Mouse (Mus musculus): Measurements from ENCODE around the gene 1700020A23Rik. TPM values are rescaled to one million over a fixed set of nuclear protein-coding genes. Genes with fewer than 3 reads are reported as not detected.
A peak's percentile ranks its signal among the peaks of the same experiment; 100 is the strongest.

1700020A23Rik gene
- polyA plus RNA-seq, 1 experiment from 2014 or later = not detected

GRCm38 (mm10) chr2:130442162-130442561 is 37.1 kb downstream of the 1700020A23Rik start:
- Histone ChIP-seq H3K27me3 (ENCODE audit: control insufficient read depth, insufficient read depth, low read length) (no peaks in the 10 kb centered on the region), H3K9me3 (replicated peaks; ENCODE audit: control insufficient read depth, low read length) (no peaks in the 10 kb centered on the region), H3K4me2 (ENCODE audit: low read depth, low read length) (no peak overlapping the region), H3K36me3 (ENCODE audit: control insufficient read depth, insufficient read depth) (peaks cover 48% of the 10 kb centered on the region), H3K4me3 (ENCODE audit: low read length) (no peak overlapping the region), H3K4me1 (ENCODE audit: control insufficient read depth, insufficient read depth, low read length) (no peaks in the 10 kb centered on the region), H3K9ac (ENCODE audit: low read length) (no peak overlapping the region), H3K27ac (ENCODE audit: low read length) (no peak overlapping the region)
- ATAC-seq (replicated peaks; ENCODE audit: extremely low read depth, insufficient read depth, low FRiP score) = no peak
- 79% methylated on average over 10 of the region's 10 CpGs for WGBS

DNA sequence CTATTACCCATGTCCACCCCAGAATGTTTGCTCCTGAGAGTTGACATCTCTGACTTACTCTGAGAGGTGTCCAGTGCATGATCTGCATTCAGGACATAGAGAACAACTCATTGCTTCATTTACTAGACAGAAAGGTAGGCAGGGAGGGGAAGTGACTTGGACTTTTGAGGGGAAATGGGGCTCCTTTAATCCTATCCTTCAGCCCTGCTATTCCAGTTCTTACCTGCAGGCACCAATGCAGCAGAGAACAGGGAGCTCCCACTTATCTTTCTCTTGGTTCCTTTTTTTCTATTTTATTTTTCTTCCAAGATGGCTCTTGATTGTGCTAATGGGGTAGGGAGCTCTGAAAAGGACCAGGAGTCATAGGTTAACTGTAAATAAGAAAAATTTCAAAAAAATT is 43.4 kb downstream of the 1700020A23Rik start:
- Histone ChIP-seq H3K9ac (ENCODE audit: low read length) (no peak overlapping the region), H3K4me1 (ENCODE audit: control insufficient read depth, insufficient read depth, low read length) (peaks cover 22% of the 10 kb centered on the region), H3K27me3 (ENCODE audit: control insufficient read depth, insufficient read depth, low read length) (no peaks in the 10 kb centered on the region), H3K27ac (ENCODE audit: low read length) (no peak overlapping the region), H3K9me3 (replicated peaks; ENCODE audit: control insufficient read depth, low read length) (no peaks in the 10 kb centered on the region), H3K4me3 (ENCODE audit: low read length) (no peak overlapping the region), H3K36me3 (ENCODE audit: control insufficient read depth, insufficient read depth) (peaks cover 7% of the 10 kb centered on the region), H3K4me2 (ENCODE audit: low read depth, low read length) (no peak overlapping the region)
- ATAC-seq (replicated peaks; ENCODE audit: extremely low read depth, insufficient read depth, low FRiP score) = no peak

- Histone ChIP-seq H3K27ac (ENCODE audit: low read length) (no peak overlapping the region; the same call in 1 of the 2 replicates), H3K27me3 (ENCODE audit: control insufficient read depth, insufficient read depth, low read length) (no peaks in the 10 kb centered on the region), H3K9me3 (replicated peaks; ENCODE audit: control insufficient read depth, low read length) (no peaks in the 10 kb centered on the region), H3K4me3 (ENCODE audit: low read length) (peak overlapping the region; percentile 84), H3K4me2 (ENCODE audit: low read depth, low read length) (peak overlapping the region; percentile 87), H3K36me3 (ENCODE audit: control insufficient read depth, insufficient read depth) (0 out of 2 replicates have a peak, but pooled peaks cover 3% of the 10 kb centered on the region), H3K4me1 (ENCODE audit: control insufficient read depth, insufficient read depth, low read length) (peaks cover 22% of the 10 kb centered on the region), H3K9ac (ENCODE audit: low read length) (peak overlapping the region; percentile 89)
- 9% methylated on average over 17 of the region's 17 CpGs for WGBS
- no peak for ATAC-seq (replicated peaks; ENCODE audit: extremely low read depth, insufficient read depth, low FRiP score)
Measured at GRCm38 (mm10) chr2:130449021-130449793, 44.1 kb downstream of the 1700020A23Rik start.

DNA sequence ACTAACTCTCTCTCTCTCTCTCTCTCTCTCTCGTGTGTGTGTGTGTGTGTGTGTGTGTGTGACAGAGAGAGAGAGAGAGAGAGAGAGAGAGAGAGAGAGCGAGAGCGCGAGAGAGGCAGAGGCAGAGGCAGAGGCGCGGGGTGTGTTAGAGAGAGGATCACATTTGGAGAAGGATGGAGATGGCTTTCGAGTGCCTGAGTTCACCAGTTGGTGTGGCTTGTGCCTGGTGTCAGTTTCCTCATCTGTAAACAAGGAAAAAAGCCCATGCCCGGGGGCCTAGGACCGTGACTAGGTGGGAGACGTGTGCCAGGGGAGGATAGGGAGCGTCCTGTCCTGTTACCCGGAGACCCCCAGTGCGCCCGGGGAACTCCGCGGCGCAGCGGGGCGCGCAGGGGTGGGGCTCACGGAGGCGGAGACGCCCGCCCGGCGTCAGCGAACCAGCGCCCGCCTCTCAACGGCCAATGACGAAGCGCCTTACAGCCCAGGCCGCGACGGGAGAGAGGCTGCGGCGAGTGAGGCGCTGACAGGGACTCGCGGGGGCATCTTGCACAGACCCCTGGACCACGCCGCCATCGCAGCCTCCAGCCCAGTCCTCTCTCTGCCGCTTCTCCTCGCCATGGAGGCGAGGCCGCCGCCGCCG is 44.9 kb downstream of the 1700020A23Rik start, which contains the start of gene Ptpra:
Gene Ptpra, plus strand, starts transcription at position 485 of the 640 bp plus-strand sequence.
- ATAC-seq (replicated peaks; ENCODE audit: extremely low read depth, insufficient read depth, low FRiP score) = peak; percentile 97
- H3K4me2 ChIP-seq (ENCODE audit: low read depth, low read length) = peak within 1 kb of the TSS; percentile 87
- no peaks in the 10 kb centered on the region for H3K27me3 ChIP-seq (ENCODE audit: control insufficient read depth, insufficient read depth, low read length)
- H3K27ac ChIP-seq (ENCODE audit: low read length) = peak within 1 kb of the TSS; percentile 76
- H3K36me3 ChIP-seq (ENCODE audit: control insufficient read depth, insufficient read depth) = no peaks in the 10 kb centered on the region
- no peaks in the 10 kb centered on the region for H3K9me3 ChIP-seq (replicated peaks; ENCODE audit: control insufficient read depth, low read length)
- WGBS = under 1% methylated on average over 45 of the region's 50 CpGs
- peak within 1 kb of the TSS; percentile 89 for H3K9ac ChIP-seq (ENCODE audit: low read length)
- H3K4me1 ChIP-seq (ENCODE audit: control insufficient read depth, insufficient read depth, low read length) = peaks cover 24% of the 10 kb centered on the region
- H3K4me3 ChIP-seq (ENCODE audit: low read length) = peak within 1 kb of the TSS; percentile 84

DNA sequence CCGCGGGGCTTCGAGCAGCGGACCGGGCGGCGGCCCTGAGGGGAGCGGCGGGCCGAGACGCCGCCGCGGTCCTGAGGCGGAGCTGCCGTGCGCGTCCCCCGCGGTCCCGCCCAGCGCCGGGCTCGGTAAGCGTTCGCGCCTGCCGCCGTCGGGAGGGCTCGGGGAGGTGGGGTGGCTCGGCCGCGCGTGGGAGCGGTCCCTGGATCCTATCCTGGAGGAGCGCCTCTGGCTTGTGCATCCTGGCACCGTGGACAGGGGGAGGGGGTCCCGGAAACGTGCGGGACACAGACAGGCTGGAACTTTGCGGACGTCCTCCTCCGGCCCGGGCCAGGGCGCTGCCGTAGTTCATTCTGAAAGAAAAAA is 45.4 kb downstream of the 1700020A23Rik start:
- Histone ChIP-seq H3K9ac (ENCODE audit: low read length) (peak overlapping the region; percentile 89), H3K4me1 (ENCODE audit: control insufficient read depth, insufficient read depth, low read length) (peaks cover 25% of the 10 kb centered on the region), H3K36me3 (ENCODE audit: control insufficient read depth, insufficient read depth) (no peaks in the 10 kb centered on the region), H3K27ac (ENCODE audit: low read length) (peak overlapping the region; percentile 76), H3K4me3 (ENCODE audit: low read length) (peak overlapping the region; percentile 84), H3K9me3 (replicated peaks; ENCODE audit: control insufficient read depth, low read length) (no peaks in the 10 kb centered on the region), H3K4me2 (ENCODE audit: low read depth, low read length) (peak overlapping the region; percentile 87), H3K27me3 (ENCODE audit: control insufficient read depth, insufficient read depth, low read length) (no peaks in the 10 kb centered on the region)
- WGBS = 0% methylated on average over 19 of the region's 47 CpGs
- ATAC-seq (replicated peaks; ENCODE audit: extremely low read depth, insufficient read depth, low FRiP score) = peak; percentile 86

- Histone ChIP-seq H3K27me3 (ENCODE audit: control insufficient read depth, insufficient read depth, low read length) (no peaks in the 10 kb centered on the region), H3K4me2 (ENCODE audit: low read depth, low read length) (peak overlapping the region; percentile 87), H3K4me3 (ENCODE audit: low read length) (peak overlapping the region; percentile 84), H3K9ac (ENCODE audit: low read length) (peak overlapping the region; percentile 89), H3K4me1 (ENCODE audit: control insufficient read depth, insufficient read depth, low read length) (peaks cover 27% of the 10 kb centered on the region), H3K27ac (ENCODE audit: low read length) (no peak overlapping the region), H3K9me3 (replicated peaks; ENCODE audit: control insufficient read depth, low read length) (no peaks in the 10 kb centered on the region), H3K36me3 (ENCODE audit: control insufficient read depth, insufficient read depth) (no peaks in the 10 kb centered on the region)
- WGBS = 53% methylated on average over 14 of the region's 14 CpGs
- no peak for ATAC-seq (replicated peaks; ENCODE audit: extremely low read depth, insufficient read depth, low FRiP score)
Measured at GRCm38 (mm10) chr2:130451086-130451726, 46.1 kb downstream of the 1700020A23Rik start.

- no peak for ATAC-seq (replicated peaks; ENCODE audit: extremely low read depth, insufficient read depth, low FRiP score)
- H3K9me3 ChIP-seq (replicated peaks; ENCODE audit: control insufficient read depth, low read length) = no peaks in the 10 kb centered on the region
- H3K4me2 ChIP-seq (ENCODE audit: low read depth, low read length) = peak overlapping the region; percentile 87
- H3K36me3 ChIP-seq (ENCODE audit: control insufficient read depth, insufficient read depth) = no peaks in the 10 kb centered on the region
- H3K4me1 ChIP-seq (ENCODE audit: control insufficient read depth, insufficient read depth, low read length) = peaks cover 27% of the 10 kb centered on the region
- no peak overlapping the region for H3K9ac ChIP-seq (ENCODE audit: low read length)
- peak overlapping the region; percentile 84; the same call in 1 of the 2 replicates for H3K4me3 ChIP-seq (ENCODE audit: low read length)
- 50% methylated on average over 3 of the region's 3 CpGs for WGBS
- no peaks in the 10 kb centered on the region for H3K27me3 ChIP-seq (ENCODE audit: control insufficient read depth, insufficient read depth, low read length)
- no peak overlapping the region for H3K27ac ChIP-seq (ENCODE audit: low read length)
Measured at GRCm38 (mm10) chr2:130451727-130452090, 46.6 kb downstream of the 1700020A23Rik start.

GRCm38 (mm10) chr2:130452266-130452665 is 47.2 kb downstream of the 1700020A23Rik start:
- H3K4me1 ChIP-seq (ENCODE audit: control insufficient read depth, insufficient read depth, low read length) = peaks cover 29% of the 10 kb centered on the region
- H3K4me2 ChIP-seq (ENCODE audit: low read depth, low read length) = no peak overlapping the region
- no peaks in the 10 kb centered on the region for H3K36me3 ChIP-seq (ENCODE audit: control insufficient read depth, insufficient read depth)
- no peak overlapping the region for H3K9ac ChIP-seq (ENCODE audit: low read length)
- no peak overlapping the region for H3K4me3 ChIP-seq (ENCODE audit: low read length)
- H3K27ac ChIP-seq (ENCODE audit: low read length) = no peak overlapping the region
- 63% methylated on average over 2 of the region's 2 CpGs for WGBS
- ATAC-seq (replicated peaks; ENCODE audit: extremely low read depth, insufficient read depth, low FRiP score) = no peak
- no peaks in the 10 kb centered on the region for H3K9me3 ChIP-seq (replicated peaks; ENCODE audit: control insufficient read depth, low read length)
- no peaks in the 10 kb centered on the region for H3K27me3 ChIP-seq (ENCODE audit: control insufficient read depth, insufficient read depth, low read length)

GRCm38 (mm10) chr2:130453421-130453820 is 48.4 kb downstream of the 1700020A23Rik start:
- H3K36me3 ChIP-seq (ENCODE audit: control insufficient read depth, insufficient read depth) = no peaks in the 10 kb centered on the region
- no peak overlapping the region for H3K4me3 ChIP-seq (ENCODE audit: low read length)
- no peak for ATAC-seq (replicated peaks; ENCODE audit: extremely low read depth, insufficient read depth, low FRiP score)
- WGBS = 68% methylated on average over 6 of the region's 6 CpGs
- peaks cover 29% of the 10 kb centered on the region for H3K4me1 ChIP-seq (ENCODE audit: control insufficient read depth, insufficient read depth, low read length)
- H3K9me3 ChIP-seq (replicated peaks; ENCODE audit: control insufficient read depth, low read length) = no peaks in the 10 kb centered on the region
- H3K27me3 ChIP-seq (ENCODE audit: control insufficient read depth, insufficient read depth, low read length) = no peaks in the 10 kb centered on the region
- H3K27ac ChIP-seq (ENCODE audit: low read length) = no peak overlapping the region
- H3K4me2 ChIP-seq (ENCODE audit: low read depth, low read length) = no peak overlapping the region
- no peak overlapping the region for H3K9ac ChIP-seq (ENCODE audit: low read length)
